Mouse (Mus musculus): Measurements from ENCODE around the gene Cavin4.

DNA sequence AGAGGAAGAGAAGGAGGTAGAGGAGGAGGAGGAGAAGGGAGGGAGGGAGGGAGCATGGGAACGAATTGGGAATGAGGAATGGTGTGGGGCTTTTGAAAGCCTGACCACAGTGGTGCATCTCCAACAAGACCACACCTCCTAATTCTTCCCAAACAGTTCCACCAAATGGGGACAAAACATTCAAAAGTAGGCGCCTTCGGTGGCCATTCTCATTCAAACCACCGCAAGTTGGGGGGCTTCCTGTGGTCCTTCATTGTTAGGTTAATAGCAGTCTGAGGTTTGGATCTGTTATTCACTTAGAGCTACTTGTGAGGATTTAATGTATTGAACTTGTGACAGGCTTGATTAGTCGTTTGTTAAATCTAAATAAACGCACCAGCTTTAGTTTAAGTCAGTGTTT is 38.4 kb upstream of the Cavin4 start:
- TF ChIP-seq POLR2A (IDR thresholded peaks at IDR 0.05; ENCODE audit: extremely low read depth, insufficient read depth, low read length) (no peak), CTCF (IDR thresholded peaks at IDR 0.05; ENCODE audit: low read depth, low read length) (no peak)
